In genomic region chr4:129336291-129336690, GRCm38 (mm10) we compare ENCODE assay signal across 8 mouse cellular contexts. TPM values are rescaled to one million over a fixed set of nuclear protein-coding genes. Genes with fewer than 3 reads are reported as not detected.
DNase-seq lines count a peak whose midpoint lies in the region; ATAC-seq and TF ChIP-seq lines count a peak whose summit lies in the region.

No protein-coding gene starts in this region.

- ATAC-seq in hindbrain, embryonic 15.5 days (ENCODE audit: low FRiP score, low read depth) = no peak
- no peak for ATAC-seq in midbrain, embryonic 16.5 days

- no peak for TF ChIP-seq POLR2A in bone marrow, adult 2 months (IDR thresholded peaks at IDR 0.05; ENCODE audit: borderline replicate concordance, control insufficient read depth, low read depth, low read length)

- no peaks in the 10 kb centered on the region for H3K27me3 ChIP-seq in hindbrain, embryonic 15.5 days
- no peaks in the 10 kb centered on the region for H3K27me3 ChIP-seq in midbrain, embryonic 16.5 days (ENCODE audit: control insufficient read depth, insufficient read depth, low read depth, low read length)

- no peak for DNase-seq in layer of hippocampus, adult 2 months (ENCODE audit: low spot score in 2 of 2)
- DNase-seq in layer of hippocampus, adult 11-12 months (ENCODE audit: low spot score) = no peak
- no peak for DNase-seq in frontal cortex, adult 2 months (ENCODE audit: extremely low spot score in 1 of 2, low spot score in 1 of 2)
- DNase-seq in right cerebral cortex, postnatal 10 days (ENCODE audit: low spot score in 2 of 2) = no peak
- DNase-seq in gastrocnemius, adult 8-10 months (ENCODE audit: low spot score in 2 of 2) = no peak

- no peak for TF ChIP-seq CTCF in layer of hippocampus, adult 2 months (conservative IDR thresholded peaks at IDR 0.05)
- TF ChIP-seq CTCF in bone marrow, adult 2 months (IDR thresholded peaks at IDR 0.05; ENCODE audit: control insufficient read depth, insufficient read depth, low read length) = no peak

- peaks cover 8% of the 10 kb centered on the region; the same call in 1 of the 2 replicates for H3K36me3 ChIP-seq in hindbrain, embryonic 15.5 days
- H3K36me3 ChIP-seq in midbrain, embryonic 16.5 days (ENCODE audit: control insufficient read depth, insufficient read depth, low read length) = no peaks in the 10 kb centered on the region

- H3K27ac ChIP-seq in layer of hippocampus, adult 2 months = peak overlapping the region; percentile 99
- H3K27ac ChIP-seq in bone marrow, adult 2 months (ENCODE audit: control insufficient read depth, insufficient read depth, low read depth, low read length, poor library complexity) = peak overlapping the region; percentile 95; the same call in 1 of the 2 replicates
- peak overlapping the region; percentile 99 for H3K27ac ChIP-seq in hindbrain, embryonic 15.5 days (replicated peaks)
- H3K27ac ChIP-seq in midbrain, embryonic 16.5 days (ENCODE audit: low read length) = peak overlapping the region; percentile 92

- peak overlapping the region; percentile 65 for H3K9ac ChIP-seq in hindbrain, embryonic 15.5 days
- peak overlapping the region; percentile 61 for H3K9ac ChIP-seq in midbrain, embryonic 16.5 days (ENCODE audit: low read depth, low read length)

- no peaks in the 10 kb centered on the region for H3K9me3 ChIP-seq in hindbrain, embryonic 15.5 days
- no peaks in the 10 kb centered on the region for H3K9me3 ChIP-seq in midbrain, embryonic 16.5 days (replicated peaks; ENCODE audit: control insufficient read depth, low read length, poor library complexity, severe bottlenecking)

- peak overlapping the region; percentile 88 for H3K4me3 ChIP-seq in layer of hippocampus, adult 2 months
- H3K4me3 ChIP-seq in bone marrow, adult 2 months (replicated peaks; ENCODE audit: control insufficient read depth, low read depth, low read length) = peak overlapping the region; percentile 75
- H3K4me3 ChIP-seq in hindbrain, embryonic 15.5 days = peak overlapping the region; percentile 100
- H3K4me3 ChIP-seq in midbrain, embryonic 16.5 days (ENCODE audit: low read depth, low read length) = peak overlapping the region; percentile 92

- peak overlapping the region; percentile 93 for H3K4me2 ChIP-seq in hindbrain, embryonic 15.5 days
- H3K4me2 ChIP-seq in midbrain, embryonic 16.5 days (ENCODE audit: low read length) = peak overlapping the region; percentile 73

- H3K4me1 ChIP-seq in bone marrow, adult 2 months (ENCODE audit: control insufficient read depth, insufficient read depth, low read length) = peaks cover 3% of the 10 kb centered on the region
- H3K4me1 ChIP-seq in hindbrain, embryonic 15.5 days (replicated peaks) = peaks cover 43% of the 10 kb centered on the region
- H3K4me1 ChIP-seq in midbrain, embryonic 16.5 days (ENCODE audit: control insufficient read depth, insufficient read depth, low read length) = peaks cover 31% of the 10 kb centered on the region

- WGBS in bone marrow, adult 2 months = 41% methylated on average over 14 of the region's 14 CpGs
- 51% methylated on average over 14 of the region's 14 CpGs for WGBS in hindbrain, embryonic 15.5 days
- WGBS in midbrain, embryonic 16.5 days = 56% methylated on average over 14 of the region's 14 CpGs

RNA-seq across cellular contexts. Expression of gene Zbtb8os, which starts 0.8 kb away (rescaled TPM):
- total RNA-seq in layer of hippocampus, adult 2 months (2021) = 10 to 100 TPM; 31.8 to 32.3 TPM
- polyA plus RNA-seq in bone marrow, adult 2 months (2011; ENCODE audit: insufficient read depth, insufficient read length, low replicate concordance, missing spikeins) = 22.7 and 62.2 TPM in 2 replicates
- 18.1 and 24.6 TPM in 2 replicates for polyA plus RNA-seq in hindbrain, embryonic 15.5 days (2015; fragmentation: Nextera tagmentation; extraction: Ambion mirVana)
- 15.1 and 17.7 TPM in 2 replicates for polyA plus RNA-seq in midbrain, embryonic 16.5 days (2015; fragmentation: Nextera tagmentation; extraction: Ambion mirVana)
- 31.1 and 32.0 TPM in 2 replicates for polyA plus RNA-seq in frontal cortex, adult 2 months (2012; rRNA removed)
- total RNA-seq in gastrocnemius, adult 8-10 months (2022) = 10 to 100 TPM; 24.3 to 32.6 (median 26.6) TPM

RNA-seq across cellular contexts. Expression of gene Rbbp4, which starts 1.1 kb away (rescaled TPM):
- total RNA-seq in layer of hippocampus, adult 2 months (2021) = 100 to 1,000 TPM; 117 to 130 TPM
- 178 and 215 TPM in 2 replicates for polyA plus RNA-seq in bone marrow, adult 2 months (2011; ENCODE audit: insufficient read depth, insufficient read length, low replicate concordance, missing spikeins)
- polyA plus RNA-seq in hindbrain, embryonic 15.5 days (2015; fragmentation: Nextera tagmentation; extraction: Ambion mirVana) = 245 and 264 TPM in 2 replicates
- polyA plus RNA-seq in midbrain, embryonic 16.5 days (2015; fragmentation: Nextera tagmentation; extraction: Ambion mirVana) = 267 and 295 TPM in 2 replicates
- polyA plus RNA-seq in frontal cortex, adult 2 months (2012; rRNA removed) = 59.1 and 61.4 TPM in 2 replicates
- total RNA-seq in gastrocnemius, adult 8-10 months (2022) = 10 to 100 TPM; 35.5 to 40.8 (median 40.0) TPM

RNA-seq across cellular contexts. Expression of gene Zbtb8a, which starts 41.6 kb away (rescaled TPM):
- 1 to 10 TPM; 4.1 TPM for total RNA-seq in layer of hippocampus, adult 2 months (2021)
- polyA plus RNA-seq in bone marrow, adult 2 months (2011; ENCODE audit: insufficient read depth, insufficient read length, low replicate concordance, missing spikeins) = 1.3 and 4.9 TPM in 2 replicates
- 19.5 and 21.2 TPM in 2 replicates for polyA plus RNA-seq in hindbrain, embryonic 15.5 days (2015; fragmentation: Nextera tagmentation; extraction: Ambion mirVana)
- 23.2 and 23.4 TPM in 2 replicates for polyA plus RNA-seq in midbrain, embryonic 16.5 days (2015; fragmentation: Nextera tagmentation; extraction: Ambion mirVana)
- polyA plus RNA-seq in frontal cortex, adult 2 months (2012; rRNA removed) = 8.5 and 9.2 TPM in 2 replicates
- under 1 TPM; 0.48 to 0.79 (median 0.63) TPM for total RNA-seq in gastrocnemius, adult 8-10 months (2022)

RNA-seq across cellular contexts. Expression of gene Sync, which starts 48.9 kb away (rescaled TPM):
- total RNA-seq in layer of hippocampus, adult 2 months (2021) = 1 to 10 TPM in 1 of 2 experiments, under 1 TPM in 1; 0.98 to 1.1 TPM
- not detected in 2 replicates for polyA plus RNA-seq in bone marrow, adult 2 months (2011; ENCODE audit: insufficient read depth, insufficient read length, low replicate concordance, missing spikeins)
- polyA plus RNA-seq in hindbrain, embryonic 15.5 days (2015; fragmentation: Nextera tagmentation; extraction: Ambion mirVana) = 1.5 and 1.6 TPM in 2 replicates
- polyA plus RNA-seq in midbrain, embryonic 16.5 days (2015; fragmentation: Nextera tagmentation; extraction: Ambion mirVana) = 0.63 and 0.85 TPM in 2 replicates
- 1.3 TPM in 2 replicates for polyA plus RNA-seq in frontal cortex, adult 2 months (2012; rRNA removed)
- total RNA-seq in gastrocnemius, adult 8-10 months (2022) = 10 to 100 TPM; 46.1 to 56.7 (median 48.1) TPM
